Mouse (Mus musculus) liver, adult 2 months (tissue): ENCODE measurements around the gene Cpt2. TPM values are rescaled to one million over a fixed set of nuclear protein-coding genes. Genes with fewer than 3 reads are reported as not detected.

Experiments
- DNase-seq: peaks from one replicate; pipeline ENCODE4 v3.0.0-alpha.2; 2011; ENCODE audit warnings: low read depth, low spot score; ENCODE audit errors: extremely low read depth
- H3K27ac ChIP-seq: fragments of 200-500 bp; replicated peaks from 2 replicates; pipeline ENCODE4 v1.5.1; 2012; ENCODE audit warnings: low read depth, mild to moderate bottlenecking, control low read depth, inconsistent platforms, low read length; ENCODE audit not compliant: insufficient read depth
- H3K27me3 ChIP-seq: fragments of 200-500 bp; 2 replicates; pipeline ENCODE4 v1.6.1; 2012; ENCODE audit warnings: mild to moderate bottlenecking, moderate library complexity, low read length, inconsistent platforms; ENCODE audit not compliant: control insufficient read depth, insufficient read depth
- H3K36me3 ChIP-seq: fragments of 200-500 bp; 2 replicates; pipeline ENCODE4 v1.6.1; 2012; ENCODE audit warnings: low read length, inconsistent platforms; ENCODE audit not compliant: control insufficient read depth, insufficient read depth
- H3K4me1 ChIP-seq: fragments of 200-500 bp; 2 replicates; pipeline ENCODE4 v1.6.1; 2011; ENCODE audit warnings: low read length; ENCODE audit not compliant: control insufficient read depth, insufficient read depth
- H3K4me3 ChIP-seq: fragments of 200-500 bp; 2 replicates; pipeline ENCODE4 v1.5.1; 2011; ENCODE audit warnings: low read depth, mild to moderate bottlenecking, control low read depth, low read length, moderate library complexity; ENCODE audit not compliant: insufficient read depth
- H3K79me2 ChIP-seq: fragments of 200-500 bp; 2 replicates; pipeline ENCODE4 v1.6.1; 2012; ENCODE audit warnings: inconsistent platforms, mild to moderate bottlenecking, low read length, moderate library complexity; ENCODE audit not compliant: control insufficient read depth, insufficient read depth
- H3K9ac ChIP-seq: fragments of 200-500 bp; 2 replicates; pipeline ENCODE4 v1.6.1; 2012; ENCODE audit warnings: low read depth, mild to moderate bottlenecking, control low read depth, inconsistent platforms, low read length
- CTCF ChIP-seq: fragments of 200-500 bp; IDR thresholded peaks from 2 replicates; pipeline ENCODE4 v1.5.1; 2011; ENCODE audit warnings: low read depth, low read length, control low read depth
- POLR2A ChIP-seq: fragments of 200-500 bp; IDR thresholded peaks from 2 replicates; pipeline ENCODE4 v1.6.1; 2011; ENCODE audit warnings: low read length, control low read depth; ENCODE audit not compliant: insufficient read depth; ENCODE audit errors: extremely low read depth
- WGBS: fragments of 180-500 bp; shearing (Covaris S2); methylation state at CpG from one replicate; pipeline ENCODE4 v1.1.7; 2018; 5-methylcytosine and 5-hydroxymethylcytosine counted together
- polyA plus RNA-seq: library from polyadenylated mRNA; depleted of rRNA; stranded (reverse); fragments of >200 nt; gene quantifications from 2 replicates; pipeline ENCODE4 v1.2.3, GENCODE M21; 2012
- total RNA-seq: library from RNA; depleted of rRNA; stranded (reverse); fragments of >200 nt; gene quantifications from 2 replicates; pipeline ENCODE4 v1.2.3, GENCODE M21; 2014

Cpt2 gene
- total and polyA plus RNA-seq, 2 experiments: 106 to 159 TPM

DNA sequence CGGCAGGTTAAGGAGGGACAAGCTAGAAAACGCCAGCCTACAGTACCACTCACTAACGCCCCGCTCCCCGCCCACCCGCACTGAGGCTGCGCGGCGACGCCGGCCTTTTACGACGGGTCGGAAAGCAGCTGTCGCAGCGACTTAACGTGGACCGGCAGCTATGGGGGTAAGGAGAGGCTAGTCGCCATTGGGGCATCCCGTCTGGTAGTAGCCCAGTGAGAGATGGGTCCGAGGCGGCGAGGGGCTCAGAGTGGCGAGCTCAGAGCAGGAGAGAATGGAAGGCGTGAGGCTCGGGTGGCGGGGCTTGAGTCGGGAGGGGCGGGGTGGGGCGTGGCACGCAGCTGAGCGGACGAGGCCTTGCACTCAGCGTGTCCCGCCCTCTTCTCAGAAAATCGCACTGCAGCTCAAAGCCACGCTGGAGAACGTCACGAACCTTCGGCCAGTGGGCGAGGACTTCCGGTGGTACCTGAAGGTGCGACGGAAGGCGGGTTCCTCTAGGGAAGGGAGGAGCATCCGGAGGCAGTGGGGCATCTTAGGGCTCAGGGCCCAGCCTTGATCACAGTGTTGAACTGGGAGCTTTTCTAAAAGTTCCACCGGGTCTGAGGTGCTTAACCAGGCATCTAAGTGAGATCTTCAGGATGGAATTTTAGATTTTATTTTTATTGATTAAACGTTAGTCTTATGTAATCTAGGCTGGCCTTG is 33.5 kb downstream of the Cpt2 start, which contains the start of gene 0610037L13Rik:
0610037L13Rik (plus strand) TSS at position 83 of the 702 bp plus-strand sequence.
- peak within 1 kb of the TSS; percentile 70 for H3K27ac ChIP-seq
- peak within 1 kb of the TSS; percentile 71 for H3K4me3 ChIP-seq
- peak; percentile 97 for DNase-seq
- H3K9ac ChIP-seq: peak within 1 kb of the TSS; percentile 79
- TF ChIP-seq POLR2A: peak; percentile 41; the same call in 1 of the 2 replicates
- TF ChIP-seq CTCF: no peak
- no peaks in the 10 kb centered on the region for H3K27me3 ChIP-seq
- H3K79me2 ChIP-seq: no peaks in the 10 kb centered on the region
- H3K36me3 ChIP-seq: peaks cover 19% of the 10 kb centered on the region
- H3K4me1 ChIP-seq: peaks cover 5% of the 10 kb centered on the region
- under 1% methylated on average over 48 of the region's 48 CpGs for WGBS

DNA sequence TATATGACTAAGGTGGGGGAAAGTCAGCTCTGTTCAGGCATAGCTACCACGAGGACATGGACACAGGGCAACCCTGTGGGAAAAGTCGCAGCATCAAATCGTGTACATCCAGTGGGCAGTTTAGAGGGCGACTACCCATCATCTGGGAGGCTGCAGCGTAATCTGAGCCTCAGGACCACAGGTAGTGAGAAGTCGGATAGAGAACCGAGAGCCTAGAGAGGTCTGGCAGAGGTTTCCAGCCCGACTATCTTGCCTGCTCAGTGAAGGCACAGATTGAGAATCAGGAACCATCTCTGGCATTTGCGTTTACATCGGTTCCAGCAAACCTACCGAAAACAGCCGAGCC is 34.1 kb downstream of the Cpt2 start:
- Histone ChIP-seq H3K27me3 (no peaks in the 10 kb centered on the region), H3K36me3 (peaks cover 25% of the 10 kb centered on the region), H3K79me2 (no peaks in the 10 kb centered on the region), H3K9ac (peak overlapping the region; percentile 65), H3K4me1 (peaks cover 5% of the 10 kb centered on the region), H3K27ac (peak overlapping the region; percentile 45), H3K4me3 (peak overlapping the region; percentile 71)
- no peak for DNase-seq
- TF ChIP-seq CTCF: no peak
- TF ChIP-seq POLR2A: no peak
- WGBS: under 1% methylated on average over 12 of the region's 12 CpGs

DNA sequence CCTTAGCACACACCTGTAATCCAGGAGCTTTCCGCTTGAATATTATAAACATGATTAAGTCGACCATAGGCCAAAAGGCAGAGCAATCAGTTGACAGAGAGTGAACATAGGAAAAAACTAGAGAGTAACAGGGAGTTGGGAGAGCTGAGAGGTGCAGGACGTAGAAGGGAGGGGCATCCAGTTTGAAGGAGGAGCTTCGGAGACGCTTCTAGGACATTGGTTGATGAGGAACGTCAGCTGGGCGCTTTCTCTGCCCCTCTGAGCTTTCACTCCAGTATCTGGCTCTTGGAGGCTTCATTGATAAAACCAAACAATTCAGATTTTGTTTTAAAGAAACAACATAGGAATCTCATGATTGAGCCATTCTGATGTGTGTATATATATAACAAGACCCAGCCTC is 37.0 kb downstream of the Cpt2 start:
- Histone ChIP-seq H3K9ac (no peak overlapping the region), H3K36me3 (peaks cover 41% of the 10 kb centered on the region), H3K27ac (no peak overlapping the region), H3K27me3 (no peaks in the 10 kb centered on the region), H3K4me3 (no peak overlapping the region), H3K4me1 (peaks cover 2% of the 10 kb centered on the region; the same call in 1 of the 2 replicates), H3K79me2 (no peaks in the 10 kb centered on the region)
- WGBS: 87% methylated on average over 7 of the region's 7 CpGs
- DNase-seq: no peak
- TF ChIP-seq POLR2A (no peak), CTCF (no peak)

DNA sequence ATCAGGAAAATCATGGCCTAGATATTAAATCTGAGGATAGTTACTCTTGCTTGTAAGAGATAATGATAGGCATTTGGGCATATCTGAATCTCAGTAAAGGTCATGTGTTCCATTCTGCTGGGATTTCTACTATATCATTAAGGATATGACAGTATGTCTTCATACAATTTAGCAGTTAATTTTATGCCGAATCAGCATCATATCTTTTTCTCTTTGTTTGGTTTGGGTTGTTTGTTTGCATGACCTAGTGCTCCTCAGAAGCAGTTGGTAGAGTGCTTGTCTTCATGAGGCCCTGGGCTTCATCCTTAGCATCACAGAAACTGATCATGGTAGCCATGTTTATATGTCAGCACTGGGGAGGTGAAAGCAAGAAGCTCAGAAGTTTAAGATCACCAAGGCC is 41.8 kb downstream of the Cpt2 start:
- H3K27ac ChIP-seq: no peak overlapping the region
- H3K36me3 ChIP-seq: peaks cover 37% of the 10 kb centered on the region
- 87% methylated on average over 1 of the region's 1 CpGs for WGBS
- H3K9ac ChIP-seq: no peak overlapping the region
- peaks cover 4% of the 10 kb centered on the region; the same call in 1 of the 2 replicates for H3K4me1 ChIP-seq
- H3K79me2 ChIP-seq: peaks cover 11% of the 10 kb centered on the region; the same call in 1 of the 2 replicates
- no peak overlapping the region for H3K4me3 ChIP-seq
- no peaks in the 10 kb centered on the region for H3K27me3 ChIP-seq
- DNase-seq: no peak
- no peak for TF ChIP-seq POLR2A
- TF ChIP-seq CTCF: no peak

DNA sequence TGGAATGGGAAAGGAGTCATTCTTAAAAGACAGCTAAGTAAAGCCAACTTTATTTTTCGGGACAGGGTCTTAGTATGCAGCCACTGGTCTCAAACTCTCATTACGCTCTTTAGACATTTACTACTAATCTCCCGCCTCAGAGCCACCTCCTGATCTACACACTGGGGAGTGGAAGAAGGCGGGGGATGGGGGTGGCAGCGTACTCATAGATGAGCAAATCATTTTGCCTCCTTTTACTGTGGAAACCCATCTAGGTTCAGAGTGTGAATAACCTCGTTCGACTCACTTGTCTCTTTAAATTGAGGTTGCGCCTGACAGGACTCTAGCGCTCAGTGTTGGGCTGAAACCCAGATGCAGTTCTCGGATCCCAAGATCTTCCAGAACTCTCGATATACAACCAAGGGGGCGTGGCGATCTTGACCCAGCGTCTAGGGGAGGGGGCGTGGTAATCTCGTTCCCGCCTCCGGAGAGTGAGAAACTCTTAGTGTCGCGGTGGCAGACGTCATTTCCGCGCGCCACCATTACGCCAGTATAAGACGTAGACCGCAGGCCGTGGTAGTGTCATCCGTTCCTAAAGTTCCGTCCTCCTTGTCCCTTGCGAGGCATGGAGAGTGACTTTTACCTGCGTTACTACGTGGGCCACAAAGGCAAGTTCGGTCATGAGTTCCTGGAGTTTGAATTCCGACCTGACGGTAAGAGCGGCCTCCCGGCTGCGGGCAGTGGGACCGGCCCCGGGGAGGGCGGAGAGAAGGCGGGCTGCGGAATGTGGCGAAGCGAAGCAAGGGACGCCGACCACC is 44.0 kb downstream of the Cpt2 start, which contains the start of gene Magoh:
Magoh (plus strand) TSS at position 502 of the 797 bp plus-strand sequence.
- peak within 1 kb of the TSS; percentile 73 for H3K4me3 ChIP-seq
- peak; percentile 59; the same call in 1 of the 2 replicates for TF ChIP-seq POLR2A
- no peak for TF ChIP-seq CTCF
- WGBS: 3% methylated on average over 48 of the region's 48 CpGs
- H3K79me2 ChIP-seq: peaks cover 11% of the 10 kb centered on the region; the same call in 1 of the 2 replicates
- peaks cover 20% of the 10 kb centered on the region for H3K36me3 ChIP-seq
- H3K27ac ChIP-seq: peak within 1 kb of the TSS; percentile 60
- peak within 1 kb of the TSS; percentile 85 for H3K9ac ChIP-seq
- H3K27me3 ChIP-seq: no peaks in the 10 kb centered on the region
- peaks cover 4% of the 10 kb centered on the region; the same call in 1 of the 2 replicates for H3K4me1 ChIP-seq
- peak; percentile 86 for DNase-seq

DNA sequence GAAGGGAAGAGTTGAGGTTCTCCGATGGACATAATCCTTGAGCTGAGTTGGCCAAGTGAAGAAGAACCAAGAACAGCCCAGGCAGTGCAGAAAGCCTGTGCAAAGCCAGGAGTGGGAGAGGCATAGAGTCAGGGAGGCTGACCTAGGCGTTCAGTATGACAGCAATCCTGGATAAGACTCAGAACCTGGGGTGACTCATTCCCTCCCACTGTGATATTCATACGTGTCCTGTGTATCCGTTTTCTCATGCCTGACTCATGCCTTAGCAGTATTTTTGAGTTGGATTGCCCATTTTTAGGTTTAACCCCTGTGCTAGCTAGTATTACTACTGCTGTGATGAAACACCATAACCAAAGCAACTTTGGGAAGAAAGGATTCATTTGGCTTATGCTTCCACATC is 58.5 kb downstream of the Cpt2 start:
- H3K27ac ChIP-seq: no peak overlapping the region
- H3K27me3 ChIP-seq: no peaks in the 10 kb centered on the region
- no peak for TF ChIP-seq CTCF
- no peak for TF ChIP-seq POLR2A
- no peak for DNase-seq
- 84% methylated on average over 4 of the region's 4 CpGs for WGBS
- H3K9ac ChIP-seq: no peak overlapping the region
- no peaks in the 10 kb centered on the region for H3K79me2 ChIP-seq
- H3K4me1 ChIP-seq: no peaks in the 10 kb centered on the region
- H3K36me3 ChIP-seq: no peaks in the 10 kb centered on the region
- no peak overlapping the region for H3K4me3 ChIP-seq
